Mouse (Mus musculus): ENCODE measurements around the gene Rtp2. TPM values are rescaled to one million over a fixed set of nuclear protein-coding genes. Genes with fewer than 3 reads are reported as not detected.
"Not testable (repeated sequence)": the region's sequence is repeated elsewhere in the genome, so short reads cannot be mapped to it uniquely, and the experiment has no call there.

The Rtp2 gene
- polyA plus RNA-seq, 1 experiment from 2014 or later: 0.52 TPM

- H3K4me2 ChIP-seq (replicated peaks); H3K9ac ChIP-seq; H3K27ac ChIP-seq; H3K9me3 ChIP-seq; ATAC-seq (ENCODE audit: insufficient number of reproducible peaks, insufficient read depth, low FRiP score, low TSS enrichment); H3K36me3 ChIP-seq; H3K4me1 ChIP-seq; H3K27me3 ChIP-seq; H3K4me3 ChIP-seq: not testable (repeated sequence)
- 82% methylated on average over 9 of the region's 9 CpGs for WGBS
Observed at GRCm38 (mm10) chr16:23908076-23909014, 23.8 kb downstream of the Rtp2 start.

- not testable (repeated sequence) for H3K4me3 ChIP-seq; H3K9ac ChIP-seq; H3K27me3 ChIP-seq; H3K4me2 ChIP-seq (replicated peaks); H3K9me3 ChIP-seq; H3K36me3 ChIP-seq; ATAC-seq (ENCODE audit: insufficient number of reproducible peaks, insufficient read depth, low FRiP score, low TSS enrichment); H3K27ac ChIP-seq; H3K4me1 ChIP-seq
- 90% methylated on average over 3 of the region's 3 CpGs for WGBS
Observed at GRCm38 (mm10) chr16:23906586-23906985, 25.6 kb downstream of the Rtp2 start.

- H3K9ac ChIP-seq: no peak overlapping the region
- 90% methylated on average over 7 of the region's 7 CpGs for WGBS
- ATAC-seq (ENCODE audit: insufficient number of reproducible peaks, insufficient read depth, low FRiP score, low TSS enrichment): no peak
Observed at GRCm38 (mm10) chr16:23901411-23901810, 30.8 kb downstream of the Rtp2 start.

GRCm38 (mm10) chr16:23900061-23900460 is 32.1 kb downstream of the Rtp2 start:
- no peak overlapping the region for H3K4me2 ChIP-seq (replicated peaks)
- no peaks in the 10 kb centered on the region for H3K9me3 ChIP-seq
- 76% methylated on average over 4 of the region's 4 CpGs for WGBS
- H3K9ac ChIP-seq: no peak overlapping the region
- H3K4me1 ChIP-seq: peaks cover 15% of the 10 kb centered on the region
- no peak for ATAC-seq (ENCODE audit: insufficient number of reproducible peaks, insufficient read depth, low FRiP score, low TSS enrichment)
- H3K27me3 ChIP-seq: no peaks in the 10 kb centered on the region
- H3K27ac ChIP-seq: no peak overlapping the region
- no peaks in the 10 kb centered on the region for H3K36me3 ChIP-seq
- H3K4me3 ChIP-seq: no peak overlapping the region

More at GRCm38 (mm10) chr16:23901411-23901810, 30.8 kb downstream of the Rtp2 start:
- H3K9me3 ChIP-seq: no peaks in the 10 kb centered on the region
- H3K4me2 ChIP-seq (replicated peaks): no peak overlapping the region
- no peak overlapping the region for H3K4me3 ChIP-seq
- no peak overlapping the region for H3K27ac ChIP-seq
- H3K4me1 ChIP-seq: peaks cover 15% of the 10 kb centered on the region
- no peaks in the 10 kb centered on the region for H3K36me3 ChIP-seq
- H3K27me3 ChIP-seq: no peaks in the 10 kb centered on the region

- Histone ChIP-seq H3K9ac (no peak overlapping the region), H3K27ac (no peak overlapping the region), H3K27me3 (no peaks in the 10 kb centered on the region), H3K4me3 (no peak overlapping the region), H3K9me3 (no peaks in the 10 kb centered on the region), H3K4me2 (replicated peaks) (peak overlapping the region; percentile 46), H3K4me1 (peaks cover 15% of the 10 kb centered on the region), H3K36me3 (no peaks in the 10 kb centered on the region)
- 9% methylated on average over 12 of the region's 12 CpGs for WGBS
- no peak for ATAC-seq (ENCODE audit: insufficient number of reproducible peaks, insufficient read depth, low FRiP score, low TSS enrichment)
Observed at GRCm38 (mm10) chr16:23898840-23899239, 33.4 kb downstream of the Rtp2 start.

- H3K27ac ChIP-seq: no peak overlapping the region
- H3K9me3 ChIP-seq: no peaks in the 10 kb centered on the region
- H3K4me1 ChIP-seq: peaks cover 15% of the 10 kb centered on the region
- peak overlapping the region; percentile 46 for H3K4me2 ChIP-seq (replicated peaks)
- no peak overlapping the region for H3K9ac ChIP-seq
- H3K4me3 ChIP-seq: peak overlapping the region; percentile 17; the same call in 1 of the 2 replicates
- no peaks in the 10 kb centered on the region for H3K27me3 ChIP-seq
- 13% methylated on average over 15 of the region's 15 CpGs for WGBS
- ATAC-seq (ENCODE audit: insufficient number of reproducible peaks, insufficient read depth, low FRiP score, low TSS enrichment): no peak
- no peaks in the 10 kb centered on the region for H3K36me3 ChIP-seq
Observed at GRCm38 (mm10) chr16:23897984-23898586, 34.1 kb downstream of the Rtp2 start.

GRCm38 (mm10) chr16:23897486-23897885 is 34.7 kb downstream of the Rtp2 start:
- H3K9ac ChIP-seq: no peak overlapping the region
- H3K4me1 ChIP-seq: peaks cover 15% of the 10 kb centered on the region
- H3K36me3 ChIP-seq: no peaks in the 10 kb centered on the region
- no peaks in the 10 kb centered on the region for H3K9me3 ChIP-seq
- no peak overlapping the region for H3K27ac ChIP-seq
- peaks cover 3% of the 10 kb centered on the region; the same call in 1 of the 2 replicates for H3K27me3 ChIP-seq
- no peak overlapping the region for H3K4me2 ChIP-seq (replicated peaks)
- WGBS: 67% methylated on average over 5 of the region's 5 CpGs
- H3K4me3 ChIP-seq: no peak overlapping the region
- no peak for ATAC-seq (ENCODE audit: insufficient number of reproducible peaks, insufficient read depth, low FRiP score, low TSS enrichment)

- H3K36me3 ChIP-seq: no peaks in the 10 kb centered on the region
- WGBS: 77% methylated on average over 3 of the region's 3 CpGs
- H3K4me1 ChIP-seq: peaks cover 19% of the 10 kb centered on the region
- H3K9ac ChIP-seq: no peak overlapping the region
- no peak overlapping the region for H3K4me3 ChIP-seq
- no peak overlapping the region for H3K27ac ChIP-seq
- no peak overlapping the region for H3K4me2 ChIP-seq (replicated peaks)
- no peaks in the 10 kb centered on the region for H3K9me3 ChIP-seq
- no peak for ATAC-seq (ENCODE audit: insufficient number of reproducible peaks, insufficient read depth, low FRiP score, low TSS enrichment)
- H3K27me3 ChIP-seq: peaks cover 27% of the 10 kb centered on the region
Observed at GRCm38 (mm10) chr16:23895135-23895534, 37.1 kb downstream of the Rtp2 start.

- H3K36me3 ChIP-seq: no peaks in the 10 kb centered on the region
- H3K4me1 ChIP-seq: peaks cover 4% of the 10 kb centered on the region; the same call in 1 of the 2 replicates
- peaks cover 35% of the 10 kb centered on the region for H3K27me3 ChIP-seq
- no peak within 1 kb of the TSS for H3K4me3 ChIP-seq
- no peaks in the 10 kb centered on the region for H3K9me3 ChIP-seq
- no peak for ATAC-seq (ENCODE audit: insufficient number of reproducible peaks, insufficient read depth, low FRiP score, low TSS enrichment)
- no peak within 1 kb of the TSS for H3K9ac ChIP-seq
- peak within 1 kb of the TSS; percentile 16; the same call in 1 of the 2 replicates for H3K4me2 ChIP-seq (replicated peaks)
- 7% methylated on average over 26 of the region's 26 CpGs for WGBS
- H3K27ac ChIP-seq: no peak within 1 kb of the TSS
Observed at GRCm38 (mm10) chr16:23890636-23891035, 41.6 kb downstream of the Rtp2 start, which contains the start of gene Sst. Sst (minus strand) TSS chr16:23890958.

GRCm38 (mm10) chr16:23890151-23890550 is 42.0 kb downstream of the Rtp2 start:
- no peak for ATAC-seq (ENCODE audit: insufficient number of reproducible peaks, insufficient read depth, low FRiP score, low TSS enrichment)
- 8% methylated on average over 9 of the region's 9 CpGs for WGBS
- H3K9me3 ChIP-seq: no peaks in the 10 kb centered on the region
- peaks cover 35% of the 10 kb centered on the region for H3K27me3 ChIP-seq
- peaks cover 4% of the 10 kb centered on the region; the same call in 1 of the 2 replicates for H3K4me1 ChIP-seq
- no peak overlapping the region for H3K9ac ChIP-seq
- H3K4me2 ChIP-seq (replicated peaks): peak overlapping the region; percentile 16; the same call in 1 of the 2 replicates
- H3K27ac ChIP-seq: no peak overlapping the region
- H3K4me3 ChIP-seq: no peak overlapping the region
- H3K36me3 ChIP-seq: no peaks in the 10 kb centered on the region

- H3K27ac ChIP-seq: no peak overlapping the region
- ATAC-seq (ENCODE audit: insufficient number of reproducible peaks, insufficient read depth, low FRiP score, low TSS enrichment): no peak
- peaks cover 35% of the 10 kb centered on the region for H3K27me3 ChIP-seq
Observed at GRCm38 (mm10) chr16:23887910-23888579, 44.1 kb downstream of the Rtp2 start.

More at GRCm38 (mm10) chr16:23887910-23888579, 44.1 kb downstream of the Rtp2 start:
- no peaks in the 10 kb centered on the region for H3K36me3 ChIP-seq
- H3K4me1 ChIP-seq: peaks cover 4% of the 10 kb centered on the region; the same call in 1 of the 2 replicates
- no peaks in the 10 kb centered on the region for H3K9me3 ChIP-seq
- no peak overlapping the region for H3K4me3 ChIP-seq
- 75% methylated on average over 10 of the region's 10 CpGs for WGBS
- no peak overlapping the region for H3K4me2 ChIP-seq (replicated peaks)
- no peak overlapping the region for H3K9ac ChIP-seq
